Mouse (Mus musculus): Measurements from ENCODE around the gene Myd88. TPM values are rescaled to one million over a fixed set of nuclear protein-coding genes. Genes with fewer than 3 reads are reported as not detected.

The Myd88 gene
- total RNA-seq (2014; rRNA removed) (4.0 and 5.8 TPM in 2 replicates), polyA plus RNA-seq (2015; fragmentation: Nextera tagmentation; extraction: Ambion mirVana) (5.2 and 5.3 TPM in 2 replicates)

GRCm38 (mm10) chr9:119340909-119341816 is at the start of gene Myd88:
Myd88 (minus strand) TSS chr9:119341411.
- Histone ChIP-seq H3K27me3 (ENCODE audit: insufficient read depth, low read length) (no peaks in the 10 kb centered on the region), H3K36me3 (ENCODE audit: insufficient read depth) (peaks cover 25% of the 10 kb centered on the region), H3K9ac (peak within 1 kb of the TSS; percentile 83), H3K27ac (ENCODE audit: low read depth, low read length) (peak within 1 kb of the TSS; percentile 85), H3K4me3 (ENCODE audit: low read depth, low read length) (peak within 1 kb of the TSS; percentile 64), H3K4me1 (ENCODE audit: insufficient read depth) (peaks cover 15% of the 10 kb centered on the region), H3K4me2 (ENCODE audit: low read depth) (peak within 1 kb of the TSS; percentile 78), H3K9me3 (ENCODE audit: low read length) (no peaks in the 10 kb centered on the region)
- TF ChIP-seq CTCF (IDR thresholded peaks at IDR 0.05; ENCODE audit: low read depth), result no peak
- 1% methylated on average over 58 of the region's 68 CpGs for WGBS
- peak; percentile 98 for ATAC-seq
- peak; percentile 96 for DNase-seq

DNA sequence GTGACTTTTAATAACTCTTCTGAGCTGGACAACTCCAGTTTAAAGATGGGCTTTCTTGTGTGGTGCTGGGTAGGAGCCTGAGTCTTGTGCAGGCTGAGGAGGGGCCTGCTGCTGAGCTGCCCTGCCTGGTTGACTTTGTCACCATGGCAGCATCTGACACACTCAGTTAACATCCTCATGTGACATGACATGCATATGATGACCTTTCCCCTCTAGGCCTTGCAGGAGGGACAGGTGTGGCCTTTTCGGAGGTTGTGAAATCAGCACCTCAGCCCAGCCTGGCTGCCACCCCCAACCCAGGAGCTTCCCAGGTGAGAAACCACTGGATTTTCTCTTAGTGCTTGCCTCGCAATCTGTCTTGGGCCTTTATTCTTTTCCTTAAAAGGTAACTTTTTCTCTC is 49.0 kb upstream of the Myd88 start:
- H3K4me2 ChIP-seq (ENCODE audit: low read depth), result no peak overlapping the region
- ATAC-seq, result no peak
- H3K9me3 ChIP-seq (ENCODE audit: low read length), result no peaks in the 10 kb centered on the region
- no peak overlapping the region for H3K27ac ChIP-seq (ENCODE audit: low read depth, low read length)
- no peak overlapping the region for H3K9ac ChIP-seq
- H3K4me3 ChIP-seq (ENCODE audit: low read depth, low read length), result no peak overlapping the region
- no peaks in the 10 kb centered on the region for H3K4me1 ChIP-seq (ENCODE audit: insufficient read depth)
- no peak for DNase-seq
- WGBS, result 95% methylated on average over 2 of the region's 2 CpGs
- H3K36me3 ChIP-seq (ENCODE audit: insufficient read depth), result no peaks in the 10 kb centered on the region
- TF ChIP-seq CTCF (IDR thresholded peaks at IDR 0.05; ENCODE audit: low read depth), result no peak
- no peaks in the 10 kb centered on the region for H3K27me3 ChIP-seq (ENCODE audit: insufficient read depth, low read length)

DNA sequence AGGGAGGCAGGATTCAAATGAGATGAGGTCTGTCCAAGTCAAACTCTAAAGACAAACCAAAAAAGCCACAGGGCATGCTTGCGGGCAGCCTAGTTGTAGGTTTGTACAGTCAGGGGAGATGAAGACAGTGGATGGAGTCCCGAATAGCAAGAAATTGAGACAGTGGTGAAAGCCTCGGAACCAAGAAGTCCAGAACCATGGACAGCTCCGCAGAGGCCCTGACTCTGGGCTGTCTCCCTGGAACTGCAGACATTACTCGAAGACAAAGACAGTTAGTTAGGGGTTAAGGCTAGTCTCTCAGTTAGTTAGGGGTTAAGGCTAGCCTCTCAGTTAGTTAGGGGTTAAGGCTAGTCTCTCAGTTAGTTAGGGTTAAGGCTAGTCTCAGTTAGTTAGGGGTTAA is 47.7 kb upstream of the Myd88 start:
- DNase-seq (no peak), ATAC-seq (no peak)
- Histone ChIP-seq H3K27me3 (ENCODE audit: insufficient read depth, low read length) (no peaks in the 10 kb centered on the region), H3K4me3 (ENCODE audit: low read depth, low read length) (no peak overlapping the region), H3K27ac (ENCODE audit: low read depth, low read length) (no peak overlapping the region), H3K4me1 (ENCODE audit: insufficient read depth) (no peaks in the 10 kb centered on the region), H3K9ac (no peak overlapping the region), H3K9me3 (ENCODE audit: low read length) (no peaks in the 10 kb centered on the region), H3K4me2 (ENCODE audit: low read depth) (no peak overlapping the region), H3K36me3 (ENCODE audit: insufficient read depth) (no peaks in the 10 kb centered on the region)
- 57% methylated on average over 5 of the region's 5 CpGs for WGBS
- TF ChIP-seq CTCF (IDR thresholded peaks at IDR 0.05; ENCODE audit: low read depth), result no peak

GRCm38 (mm10) chr9:119382603-119383002 is 41.4 kb upstream of the Myd88 start:
- H3K4me1 ChIP-seq (ENCODE audit: insufficient read depth), result no peaks in the 10 kb centered on the region
- H3K27ac ChIP-seq (ENCODE audit: low read depth, low read length), result 0 out of 2 replicates have a peak overlapping the region, but pooled peaks have one; percentile 40
- ATAC-seq (peak; percentile 54; the same call in 1 of the 2 replicates), DNase-seq (peak; percentile 41)
- no peak overlapping the region for H3K9ac ChIP-seq
- H3K4me3 ChIP-seq (ENCODE audit: low read depth, low read length), result no peak overlapping the region
- H3K9me3 ChIP-seq (ENCODE audit: low read length), result no peaks in the 10 kb centered on the region
- H3K4me2 ChIP-seq (ENCODE audit: low read depth), result no peak overlapping the region
- H3K27me3 ChIP-seq (ENCODE audit: insufficient read depth, low read length), result no peaks in the 10 kb centered on the region
- no peaks in the 10 kb centered on the region for H3K36me3 ChIP-seq (ENCODE audit: insufficient read depth)
- WGBS, result 66% methylated on average over 6 of the region's 6 CpGs
- TF ChIP-seq CTCF (IDR thresholded peaks at IDR 0.05; ENCODE audit: low read depth), result no peak

DNA sequence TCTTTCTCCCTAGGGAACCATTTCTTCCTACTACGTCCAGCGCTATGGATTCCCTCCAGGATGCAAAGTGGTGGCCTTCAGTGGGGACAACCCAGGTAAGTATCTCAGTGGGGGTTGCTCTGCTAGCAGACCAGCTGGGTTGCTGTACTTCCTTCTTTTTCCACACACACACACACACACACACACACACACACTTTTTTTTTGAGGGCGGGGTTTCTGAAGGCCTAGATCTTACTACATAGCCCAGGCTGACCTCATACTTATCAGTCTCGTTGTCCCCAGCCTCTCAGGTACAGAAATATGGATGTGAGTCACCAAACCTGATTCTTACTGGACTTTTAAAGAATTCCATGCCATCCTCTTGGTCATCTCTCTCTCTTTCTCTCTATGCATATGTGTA is 37.0 kb upstream of the Myd88 start:
- Histone ChIP-seq H3K27me3 (ENCODE audit: insufficient read depth, low read length) (no peaks in the 10 kb centered on the region), H3K4me3 (ENCODE audit: low read depth, low read length) (no peak overlapping the region), H3K27ac (ENCODE audit: low read depth, low read length) (no peak overlapping the region), H3K9ac (no peak overlapping the region), H3K4me2 (ENCODE audit: low read depth) (no peak overlapping the region), H3K4me1 (ENCODE audit: insufficient read depth) (no peaks in the 10 kb centered on the region), H3K36me3 (ENCODE audit: insufficient read depth) (no peaks in the 10 kb centered on the region), H3K9me3 (ENCODE audit: low read length) (no peaks in the 10 kb centered on the region)
- DNase-seq (no peak), ATAC-seq (no peak)
- no peak for TF ChIP-seq CTCF (IDR thresholded peaks at IDR 0.05; ENCODE audit: low read depth)
- WGBS, result 91% methylated on average over 4 of the region's 4 CpGs

DNA sequence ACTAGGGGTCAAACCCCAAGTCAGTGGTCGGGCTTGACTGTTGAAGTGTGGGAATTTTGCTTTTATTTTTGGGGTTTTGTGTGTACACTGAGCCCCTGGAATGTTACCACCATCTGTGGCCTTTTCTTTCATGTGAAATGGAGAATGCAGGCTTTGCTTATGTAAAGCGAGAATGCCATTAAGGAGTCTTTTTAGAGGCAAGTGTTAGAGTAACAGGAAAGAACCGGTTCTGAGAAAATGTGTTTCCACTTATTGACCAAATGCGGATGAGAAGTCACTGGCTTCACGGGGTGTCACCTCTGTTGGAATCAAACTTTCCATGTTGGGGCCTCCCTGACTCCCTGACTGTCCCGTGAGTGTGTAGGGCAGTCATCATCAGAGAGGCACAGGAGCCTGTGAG is 34.3 kb upstream of the Myd88 start:
- Histone ChIP-seq H3K36me3 (ENCODE audit: insufficient read depth) (no peaks in the 10 kb centered on the region), H3K4me3 (ENCODE audit: low read depth, low read length) (no peak overlapping the region), H3K9me3 (ENCODE audit: low read length) (no peaks in the 10 kb centered on the region), H3K27me3 (ENCODE audit: insufficient read depth, low read length) (no peaks in the 10 kb centered on the region), H3K4me1 (ENCODE audit: insufficient read depth) (no peaks in the 10 kb centered on the region), H3K27ac (ENCODE audit: low read depth, low read length) (no peak overlapping the region), H3K4me2 (ENCODE audit: low read depth) (no peak overlapping the region), H3K9ac (no peak overlapping the region)
- 75% methylated on average over 6 of the region's 6 CpGs for WGBS
- ATAC-seq (no peak), DNase-seq (no peak)
- no peak for TF ChIP-seq CTCF (IDR thresholded peaks at IDR 0.05; ENCODE audit: low read depth)

- no peak for DNase-seq
- no peak for TF ChIP-seq CTCF (IDR thresholded peaks at IDR 0.05; ENCODE audit: low read depth)
- H3K4me2 ChIP-seq (ENCODE audit: low read depth), result no peak overlapping the region
These were observed 33.8 kb upstream of the Myd88 start for GRCm38 (mm10) chr9:119375008-119375407.

More at GRCm38 (mm10) chr9:119375008-119375407, 33.8 kb upstream of the Myd88 start:
- Histone ChIP-seq H3K4me1 (ENCODE audit: insufficient read depth) (no peaks in the 10 kb centered on the region), H3K4me3 (ENCODE audit: low read depth, low read length) (no peak overlapping the region), H3K27ac (ENCODE audit: low read depth, low read length) (no peak overlapping the region), H3K9ac (no peak overlapping the region), H3K27me3 (ENCODE audit: insufficient read depth, low read length) (no peaks in the 10 kb centered on the region), H3K36me3 (ENCODE audit: insufficient read depth) (no peaks in the 10 kb centered on the region), H3K9me3 (ENCODE audit: low read length) (no peaks in the 10 kb centered on the region)
- ATAC-seq, result no peak
- WGBS, result 84% methylated on average over 3 of the region's 3 CpGs
